Mouse (Mus musculus): Measurements from ENCODE around the gene Dnajc7. TPM values are rescaled to one million over a fixed set of nuclear protein-coding genes. Genes with fewer than 3 reads are reported as not detected.
A peak's percentile ranks its signal among the peaks of the same experiment; 100 is the strongest.

The Dnajc7 gene
- polyA plus RNA-seq, 1 experiment = 177 TPM

DNA sequence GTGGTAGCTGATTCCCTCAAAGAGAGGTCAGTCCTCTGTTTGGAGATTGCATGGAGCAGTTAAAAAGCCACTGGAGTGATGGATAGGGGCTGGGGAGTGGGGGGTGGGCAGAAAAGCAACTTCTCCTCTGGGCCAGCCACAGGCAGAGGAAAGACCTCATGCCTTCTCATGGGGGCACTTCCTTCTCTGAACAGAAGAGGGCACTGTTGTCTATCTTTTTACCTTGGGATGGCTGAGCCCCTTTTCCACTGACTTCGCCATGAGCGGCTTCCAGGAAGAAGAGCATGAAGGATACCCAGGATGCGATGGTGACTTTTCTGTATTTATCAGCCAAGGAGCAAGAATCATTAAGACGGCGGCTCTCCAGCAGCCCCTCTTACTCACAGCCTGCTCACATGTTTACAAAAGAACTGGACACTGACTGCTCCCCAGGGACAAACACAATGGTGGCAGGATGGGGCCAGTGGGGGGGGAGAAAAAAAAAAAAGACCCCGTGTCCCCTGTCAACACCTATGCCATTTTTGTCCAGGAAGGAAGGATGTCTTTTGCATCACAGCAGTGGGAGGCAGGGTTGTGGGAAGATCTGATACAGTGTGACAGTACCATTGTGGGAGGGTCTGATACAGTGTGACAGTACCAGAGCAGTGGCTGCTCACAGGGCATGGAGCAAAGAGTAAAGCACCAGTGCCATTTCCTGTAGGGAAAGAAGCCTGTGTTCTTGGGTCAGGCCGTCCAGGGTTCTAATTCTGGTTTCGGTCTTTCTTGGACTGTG lies 49.4 kb downstream of the Dnajc7 start:
- WGBS = 4% methylated on average over 8 of the region's 8 CpGs
- TF ChIP-seq POLR2A (IDR thresholded peaks at IDR 0.05; ENCODE audit: borderline replicate concordance, insufficient read depth, low read length) (no peak), CTCF (IDR thresholded peaks at IDR 0.05; ENCODE audit: borderline replicate concordance, insufficient read depth, low read depth, low read length) (peak; percentile 88)
- H3K4me3 ChIP-seq (replicated peaks; ENCODE audit: insufficient read depth, low read depth, low read length) = peak overlapping the region; percentile 49
- peak; percentile 74 to 75 for DNase-seq
- H3K27me3 ChIP-seq (ENCODE audit: control insufficient read depth, insufficient read depth, low read length) = no peaks in the 10 kb centered on the region
- no peak overlapping the region for H3K27ac ChIP-seq (ENCODE audit: insufficient read depth, low read length)
- no peaks in the 10 kb centered on the region; the same call in 1 of the 2 replicates for H3K4me1 ChIP-seq (ENCODE audit: control insufficient read depth, insufficient read depth, low read length)

DNA sequence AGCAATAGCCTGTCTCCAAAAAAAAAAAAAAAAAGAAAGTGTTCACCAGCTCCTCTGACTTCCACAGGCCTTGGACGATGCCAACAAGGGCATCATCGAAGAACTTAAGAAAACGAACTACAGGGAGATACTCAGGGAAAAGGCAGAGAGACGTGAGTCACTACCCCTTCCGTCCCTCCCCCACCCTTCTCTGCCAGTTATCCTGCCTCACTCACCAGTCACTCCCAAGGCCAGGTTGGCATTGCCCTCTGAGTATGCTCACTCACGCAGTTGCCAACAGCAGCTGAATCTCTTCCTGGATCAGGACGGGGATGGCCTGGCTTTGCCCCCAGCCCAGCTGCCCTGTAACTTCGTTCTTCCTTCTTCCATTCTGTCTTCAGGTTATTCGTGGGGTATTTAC lies 50.2 kb downstream of the Dnajc7 start:
- no peak overlapping the region for H3K27ac ChIP-seq (ENCODE audit: insufficient read depth, low read length)
- no peaks in the 10 kb centered on the region; the same call in 1 of the 2 replicates for H3K4me1 ChIP-seq (ENCODE audit: control insufficient read depth, insufficient read depth, low read length)
- DNase-seq = no peak
- H3K4me3 ChIP-seq (replicated peaks; ENCODE audit: insufficient read depth, low read depth, low read length) = no peak overlapping the region
- TF ChIP-seq CTCF (IDR thresholded peaks at IDR 0.05; ENCODE audit: borderline replicate concordance, insufficient read depth, low read depth, low read length) (no peak), POLR2A (IDR thresholded peaks at IDR 0.05; ENCODE audit: borderline replicate concordance, insufficient read depth, low read length) (no peak)
- H3K27me3 ChIP-seq (ENCODE audit: control insufficient read depth, insufficient read depth, low read length) = no peaks in the 10 kb centered on the region
- WGBS = 67% methylated on average over 9 of the region's 9 CpGs

DNA sequence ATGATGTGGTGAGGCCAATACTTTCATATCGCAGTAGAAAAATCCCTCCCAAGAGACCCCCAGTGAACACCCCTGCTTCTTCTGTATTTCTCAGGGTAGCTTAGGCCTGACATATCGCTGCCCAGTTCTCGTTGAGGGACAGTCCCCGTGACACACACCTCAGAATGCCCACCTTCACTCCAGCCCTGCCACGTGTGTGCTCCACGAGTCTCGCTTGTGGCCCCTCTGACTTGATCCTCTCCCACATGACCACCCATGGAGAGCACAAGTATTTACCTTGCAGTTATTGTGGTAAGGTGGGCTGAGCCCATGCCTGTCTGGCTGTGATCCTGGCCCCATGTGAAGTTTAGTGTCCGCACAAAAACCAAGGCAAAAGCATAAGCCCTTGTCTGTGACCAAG lies 51.3 kb downstream of the Dnajc7 start:
- WGBS = 82% methylated on average over 8 of the region's 8 CpGs
- no peak for DNase-seq
- H3K4me3 ChIP-seq (replicated peaks; ENCODE audit: insufficient read depth, low read depth, low read length) = no peak overlapping the region
- no peaks in the 10 kb centered on the region for H3K27me3 ChIP-seq (ENCODE audit: control insufficient read depth, insufficient read depth, low read length)
- H3K27ac ChIP-seq (ENCODE audit: insufficient read depth, low read length) = no peak overlapping the region
- TF ChIP-seq CTCF (IDR thresholded peaks at IDR 0.05; ENCODE audit: borderline replicate concordance, insufficient read depth, low read depth, low read length) (no peak), POLR2A (IDR thresholded peaks at IDR 0.05; ENCODE audit: borderline replicate concordance, insufficient read depth, low read length) (no peak)
- peaks cover 3% of the 10 kb centered on the region; the same call in 1 of the 2 replicates for H3K4me1 ChIP-seq (ENCODE audit: control insufficient read depth, insufficient read depth, low read length)

DNA sequence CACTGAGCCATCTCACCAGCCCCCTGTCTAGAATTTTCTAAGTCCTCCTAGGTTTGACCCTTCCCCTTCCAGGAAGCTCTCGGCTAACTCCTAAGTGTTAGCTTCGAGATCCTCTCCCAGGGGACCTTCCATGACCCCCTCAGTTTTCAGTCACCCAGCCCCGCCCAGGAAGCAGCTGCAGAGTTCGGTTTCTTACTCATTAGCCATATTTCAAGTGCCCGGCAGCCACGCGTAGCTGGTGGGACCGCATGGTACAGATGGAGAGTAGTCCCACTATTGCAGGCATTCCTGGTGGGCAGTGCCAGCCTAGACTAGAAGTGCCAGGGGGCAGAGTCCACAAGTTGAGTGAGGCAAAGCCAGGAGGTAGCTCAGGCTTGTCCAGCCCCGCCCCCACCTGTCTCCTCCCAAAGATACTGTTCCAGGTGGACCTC lies 52.1 kb downstream of the Dnajc7 start:
- peaks cover 3% of the 10 kb centered on the region; the same call in 1 of the 2 replicates for H3K4me1 ChIP-seq (ENCODE audit: control insufficient read depth, insufficient read depth, low read length)
- no peak for TF ChIP-seq CTCF (IDR thresholded peaks at IDR 0.05; ENCODE audit: borderline replicate concordance, insufficient read depth, low read depth, low read length)
- TF ChIP-seq POLR2A (IDR thresholded peaks at IDR 0.05; ENCODE audit: borderline replicate concordance, insufficient read depth, low read length) = no peak
- no peak overlapping the region for H3K27ac ChIP-seq (ENCODE audit: insufficient read depth, low read length)
- no peaks in the 10 kb centered on the region for H3K27me3 ChIP-seq (ENCODE audit: control insufficient read depth, insufficient read depth, low read length)
- 52% methylated on average over 9 of the region's 9 CpGs for WGBS
- no peak overlapping the region for H3K4me3 ChIP-seq (replicated peaks; ENCODE audit: insufficient read depth, low read depth, low read length)
- DNase-seq = no peak

DNA sequence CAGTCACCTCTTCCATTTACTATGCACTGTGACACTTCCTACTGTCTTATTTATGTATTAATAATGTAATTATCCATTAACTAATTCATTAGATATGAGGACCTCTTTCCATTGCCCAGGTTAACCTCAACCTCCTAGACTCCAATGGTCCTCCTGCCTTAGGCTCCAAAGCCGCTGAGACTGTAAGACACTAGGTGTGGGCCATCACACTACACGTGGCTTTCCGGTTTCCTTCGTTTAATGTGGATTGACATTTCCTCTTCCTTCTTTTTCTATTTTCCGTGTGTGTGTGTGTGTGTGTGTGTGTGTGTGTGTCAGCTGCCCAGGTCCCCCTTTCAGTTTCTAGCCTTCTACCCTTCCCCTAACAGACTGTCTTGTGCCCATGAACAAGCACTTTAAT lies 52.7 kb downstream of the Dnajc7 start:
- H3K27me3 ChIP-seq (ENCODE audit: control insufficient read depth, insufficient read depth, low read length) = no peaks in the 10 kb centered on the region

DNA sequence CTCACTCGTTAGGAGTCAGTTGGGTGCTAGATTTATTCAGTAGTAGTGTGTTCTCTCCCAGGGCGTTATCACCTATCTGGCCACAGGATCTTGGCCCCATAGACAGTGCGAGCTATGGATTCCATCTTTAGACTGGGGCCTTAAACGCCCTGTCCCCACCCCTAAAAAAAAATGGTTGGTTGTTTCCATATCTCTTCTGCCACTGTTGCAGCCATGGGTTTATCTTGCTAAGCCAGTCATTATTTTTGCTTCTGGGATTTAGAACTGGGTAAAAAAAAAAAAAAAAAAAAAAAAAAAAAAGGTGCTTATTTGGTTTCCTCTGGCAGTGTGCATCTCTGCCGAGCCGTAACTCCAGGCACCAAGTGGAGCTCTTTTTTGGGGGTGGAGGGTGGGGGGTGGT lies 55.3 kb downstream of the Dnajc7 start:
- no peak for TF ChIP-seq POLR2A (IDR thresholded peaks at IDR 0.05; ENCODE audit: borderline replicate concordance, insufficient read depth, low read length)
- no peak for TF ChIP-seq CTCF (IDR thresholded peaks at IDR 0.05; ENCODE audit: borderline replicate concordance, insufficient read depth, low read depth, low read length)
- H3K27ac ChIP-seq (ENCODE audit: insufficient read depth, low read length) = no peak overlapping the region
- no peaks in the 10 kb centered on the region for H3K27me3 ChIP-seq (ENCODE audit: control insufficient read depth, insufficient read depth, low read length)
- H3K4me1 ChIP-seq (ENCODE audit: control insufficient read depth, insufficient read depth, low read length) = 0 out of 2 replicates have a peak, but pooled peaks cover 3% of the 10 kb centered on the region
- WGBS = 91% methylated on average over 6 of the region's 6 CpGs
- no peak overlapping the region for H3K4me3 ChIP-seq (replicated peaks; ENCODE audit: insufficient read depth, low read depth, low read length)
- no peak for DNase-seq

More for the DNA sequence above, 52.7 kb downstream of the Dnajc7 start:
- Histone ChIP-seq H3K27ac (ENCODE audit: insufficient read depth, low read length) (no peak overlapping the region), H3K4me1 (ENCODE audit: control insufficient read depth, insufficient read depth, low read length) (peaks cover 3% of the 10 kb centered on the region; the same call in 1 of the 2 replicates), H3K4me3 (replicated peaks; ENCODE audit: insufficient read depth, low read depth, low read length) (no peak overlapping the region)
- no peak for DNase-seq
- WGBS = 76% methylated on average over 5 of the region's 5 CpGs
- no peak for TF ChIP-seq POLR2A (IDR thresholded peaks at IDR 0.05; ENCODE audit: borderline replicate concordance, insufficient read depth, low read length)
- TF ChIP-seq CTCF (IDR thresholded peaks at IDR 0.05; ENCODE audit: borderline replicate concordance, insufficient read depth, low read depth, low read length) = no peak

DNA sequence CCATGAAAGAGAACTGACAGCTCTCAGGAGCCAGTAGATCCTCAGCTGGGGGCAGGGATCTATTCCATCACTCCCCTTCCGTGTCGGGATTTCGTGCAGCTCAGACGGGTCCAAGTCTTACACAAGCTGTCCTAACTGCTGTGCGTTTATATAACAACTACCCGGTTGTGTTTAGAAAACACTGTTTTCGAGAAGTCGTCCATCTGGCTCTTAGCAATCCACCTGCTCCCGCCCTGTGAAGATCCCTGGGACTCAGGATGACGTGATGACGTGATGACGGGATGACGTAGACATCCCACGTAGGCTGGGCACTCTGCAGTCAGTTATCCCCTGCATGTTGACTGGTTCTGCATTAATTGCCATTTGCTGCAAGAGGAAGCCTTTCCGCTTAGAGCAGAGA lies 55.7 kb downstream of the Dnajc7 start:
- no peak overlapping the region for H3K27ac ChIP-seq (ENCODE audit: insufficient read depth, low read length)
- DNase-seq = peak in 1 of 2 experiments; percentile 40
- no peak for TF ChIP-seq CTCF (IDR thresholded peaks at IDR 0.05; ENCODE audit: borderline replicate concordance, insufficient read depth, low read depth, low read length)
- TF ChIP-seq POLR2A (IDR thresholded peaks at IDR 0.05; ENCODE audit: borderline replicate concordance, insufficient read depth, low read length) = no peak
- WGBS = 50% methylated on average over 15 of the region's 15 CpGs
- no peak overlapping the region for H3K4me3 ChIP-seq (replicated peaks; ENCODE audit: insufficient read depth, low read depth, low read length)
- H3K4me1 ChIP-seq (ENCODE audit: control insufficient read depth, insufficient read depth, low read length) = 0 out of 2 replicates have a peak, but pooled peaks cover 3% of the 10 kb centered on the region
- no peaks in the 10 kb centered on the region for H3K27me3 ChIP-seq (ENCODE audit: control insufficient read depth, insufficient read depth, low read length)

DNA sequence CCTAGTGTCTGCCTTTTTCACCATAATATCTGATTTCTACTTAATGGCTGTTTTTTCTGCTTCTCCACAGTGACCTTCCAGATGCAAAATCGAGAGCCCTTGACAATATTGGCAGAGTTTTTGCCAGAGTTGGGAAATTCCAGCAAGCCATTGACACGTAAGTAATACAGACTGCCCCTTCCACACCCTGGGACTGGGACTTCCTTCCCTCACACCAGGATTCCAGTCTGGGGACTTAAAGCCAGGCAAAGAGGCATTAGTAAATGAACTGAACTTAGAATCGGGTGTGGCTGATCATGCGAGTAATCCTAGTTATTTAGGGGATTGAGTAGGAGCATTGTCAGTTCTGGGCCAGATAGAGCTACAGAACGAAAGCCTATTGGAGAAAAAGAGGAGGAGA lies 58.2 kb downstream of the Dnajc7 start:
- no peaks in the 10 kb centered on the region for H3K27me3 ChIP-seq (ENCODE audit: control insufficient read depth, insufficient read depth, low read length)
- 0 out of 2 replicates have a peak, but pooled peaks cover 3% of the 10 kb centered on the region for H3K4me1 ChIP-seq (ENCODE audit: control insufficient read depth, insufficient read depth, low read length)
- no peak for DNase-seq
- H3K4me3 ChIP-seq (replicated peaks; ENCODE audit: insufficient read depth, low read depth, low read length) = no peak overlapping the region
- WGBS = 73% methylated on average over 5 of the region's 5 CpGs
- TF ChIP-seq POLR2A (IDR thresholded peaks at IDR 0.05; ENCODE audit: borderline replicate concordance, insufficient read depth, low read length) (no peak), CTCF (IDR thresholded peaks at IDR 0.05; ENCODE audit: borderline replicate concordance, insufficient read depth, low read depth, low read length) (no peak)
- H3K27ac ChIP-seq (ENCODE audit: insufficient read depth, low read length) = no peak overlapping the region

Data from cerebellum, adult 2 months (tissue).